Mouse (Mus musculus) gastrocnemius, adult 2 months (tissue): Measurements from ENCODE around the gene Hif3a. TPM values are rescaled to one million over a fixed set of nuclear protein-coding genes. Genes with fewer than 3 reads are reported as not detected.
"Not testable (repeated sequence)": the region's sequence is repeated elsewhere in the genome, so short reads cannot be mapped to it uniquely, and the experiment has no call there.

ENCODE experiments used
- DNase-seq: peaks from one replicate; pipeline ENCODE4 v3.0.0; 2022
- H3K27ac ChIP-seq: fragments of 200-600 bp; 2 replicates; pipeline ENCODE4 v1.8.1; 2022; ENCODE audit warnings: mild to moderate bottlenecking
- H3K4me3 ChIP-seq: fragments of 200-600 bp; 2 replicates; pipeline ENCODE4 v1.8.1; 2022; ENCODE audit warnings: mild to moderate bottlenecking, moderate library complexity
- CTCF ChIP-seq: fragments of 200-600 bp; IDR thresholded peaks from 2 replicates; pipeline ENCODE4 v1.8.1; 2022; ENCODE audit warnings: antibody characterized with exemption, mild to moderate bottlenecking, moderate library complexity
- intact Hi-C: fragments of 180-260 bp; cut with DNase I; formaldehyde crosslinking; loops from one replicate; pipeline ENCODE4 v1.15.1; 2025
- long read RNA-seq, 2 experiments: library from polyadenylated mRNA; stranded (forward); transcript quantifications; one replicate each; pipeline ENCODE4 v2.0.0; 2021
- total RNA-seq, 2 experiments: library from RNA; stranded (reverse); gene quantifications; 2 replicates each; pipeline ENCODE4 v1.2.3; 2021

Hif3a gene
- 1 to 10 TPM in 1 of 2 experiments, under 1 TPM in 1; 0.84 to 1.6 TPM for total RNA-seq
- long read RNA-seq, experiment 1, result 0 reads
- long read RNA-seq, experiment 2, result 0 reads

GRCm38 (mm10) chr7:17062389-17062788 is at the start of gene Hif3a:
Gene Hif3a, minus strand, starts transcription at chr7:17062427.
- peak within 1 kb of the TSS; percentile 93 for H3K27ac ChIP-seq
- peak; percentile 63 for DNase-seq
- TF ChIP-seq CTCF, result no peak
- intact Hi-C loops, result no loop called here
- peak within 1 kb of the TSS; percentile 47 for H3K4me3 ChIP-seq

GRCm38 (mm10) chr7:17101631-17102030 is 39.4 kb upstream of the Hif3a start:
- intact Hi-C loops, H3K27ac ChIP-seq, H3K4me3 ChIP-seq, DNase-seq: not testable (repeated sequence)

GRCm38 (mm10) chr7:17091280-17091679 is 29.1 kb upstream of the Hif3a start:
- peak; percentile 36; the same call in 1 of the 2 replicates for TF ChIP-seq CTCF
- DNase-seq, result no peak
- intact Hi-C loops, result no loop called here
- no peak overlapping the region for H3K4me3 ChIP-seq
- H3K27ac ChIP-seq, result no peak overlapping the region

GRCm38 (mm10) chr7:17090058-17090585 is 27.9 kb upstream of the Hif3a start:
- Histone ChIP-seq H3K4me3 (no peak overlapping the region), H3K27ac (no peak overlapping the region)
- DNase-seq, result no peak
- TF ChIP-seq CTCF, result no peak
- intact Hi-C loops, result no loop called here

- intact Hi-C loops, result no loop called here
- Histone ChIP-seq H3K27ac (no peak overlapping the region), H3K4me3 (no peak overlapping the region)
- DNase-seq, result no peak
- TF ChIP-seq CTCF, result no peak
These were observed 25.5 kb upstream of the Hif3a start for GRCm38 (mm10) chr7:17087731-17088130.

- no peak for TF ChIP-seq CTCF
- no peak for DNase-seq
- Histone ChIP-seq H3K4me3 (no peak overlapping the region), H3K27ac (no peak overlapping the region)
- intact Hi-C loops, result no loop called here
These were observed 20.5 kb upstream of the Hif3a start for GRCm38 (mm10) chr7:17082766-17083165.

GRCm38 (mm10) chr7:17078076-17078654 is 15.9 kb upstream of the Hif3a start:
- H3K4me3 ChIP-seq, result no peak overlapping the region
- no peak for DNase-seq
- intact Hi-C loops, result no loop called here
- no peak for TF ChIP-seq CTCF
- no peak overlapping the region for H3K27ac ChIP-seq

- intact Hi-C loops, result no loop called here
- Histone ChIP-seq H3K27ac (no peak overlapping the region), H3K4me3 (no peak overlapping the region)
- no peak for DNase-seq
- no peak for TF ChIP-seq CTCF
These were observed 14.3 kb upstream of the Hif3a start for GRCm38 (mm10) chr7:17076542-17076941.

- peak; percentile 45 for DNase-seq
- H3K4me3 ChIP-seq, result no peak within 1 kb of the TSS
- no peak within 1 kb of the TSS for H3K27ac ChIP-seq
- intact Hi-C loops, result no loop called here
- no peak; the same call in 1 of the 2 replicates for TF ChIP-seq CTCF
These were observed 11.8 kb upstream of the Hif3a start, which contains the start of gene Psg16 for GRCm38 (mm10) chr7:17073904-17074615. Gene Psg16, plus strand, starts transcription at chr7:17074040.

- no peak overlapping the region for H3K4me3 ChIP-seq
- H3K27ac ChIP-seq, result no peak overlapping the region
- no peak for TF ChIP-seq CTCF
- intact Hi-C loops, result no loop called here
- no peak for DNase-seq
These were observed 11.3 kb upstream of the Hif3a start for GRCm38 (mm10) chr7:17073513-17073903.

GRCm38 (mm10) chr7:17067651-17068050 is 5.4 kb upstream of the Hif3a start:
- not testable (repeated sequence) for DNase-seq, H3K27ac ChIP-seq, H3K4me3 ChIP-seq
- intact Hi-C loops, result loop anchor here (2.0 kb wide), 2 partner anchors 65 to 135 kb away; no protein-coding TSS in a partner anchor

GRCm38 (mm10) chr7:17067000-17067399 is 4.8 kb upstream of the Hif3a start:
- intact Hi-C loops, result loop anchor here (1.0 to 2.0 kb wide), 3 partner anchors 64 to 134 kb away; no protein-coding TSS in a partner anchor
- Histone ChIP-seq H3K4me3 (no peak overlapping the region), H3K27ac (no peak overlapping the region)
- no peak for DNase-seq
- no peak for TF ChIP-seq CTCF

GRCm38 (mm10) chr7:17066412-17066811 is 4.2 kb upstream of the Hif3a start:
- peak; percentile 88 for TF ChIP-seq CTCF
- intact Hi-C loops, result loop anchor here (1.0 to 2.0 kb wide), 3 partner anchors 64 to 134 kb away; no protein-coding TSS in a partner anchor
- peak; percentile 84 for DNase-seq
- no peak overlapping the region for H3K27ac ChIP-seq
- no peak overlapping the region for H3K4me3 ChIP-seq
